Mouse (Mus musculus) large intestine, adult 2 months (tissue): ENCODE measurements around the gene Otub1. TPM values are rescaled to one million over a fixed set of nuclear protein-coding genes. Genes with fewer than 3 reads are reported as not detected.

Source experiments
- DNase-seq: peaks from one replicate; pipeline ENCODE4 v3.0.0-alpha.2; 2012; ENCODE audit warnings: low read depth, low spot score
- WGBS: fragments of 180-500 bp; shearing (Covaris S2); methylation state at CpG from one replicate; pipeline ENCODE4 v1.1.7; 2018; 5-methylcytosine and 5-hydroxymethylcytosine counted together
- polyA plus RNA-seq: library from polyadenylated mRNA; depleted of rRNA; stranded (reverse); fragments of >200 nt; gene quantifications from 2 replicates; pipeline ENCODE4 v1.2.3, GENCODE M21; 2012

Gene Otub1
- polyA plus RNA-seq, 1 experiment = 118 TPM

GRCm38 (mm10) chr19:7213010-7213409 lies 6.9 kb upstream of the Otub1 start:
- no peak for DNase-seq
- 92% methylated on average over 3 of the region's 3 CpGs for WGBS

- no peak for DNase-seq
- 68% methylated on average over 1 of the region's 1 CpGs for WGBS
Observed at GRCm38 (mm10) chr19:7212216-7212615, 6.1 kb upstream of the Otub1 start.

- DNase-seq = no peak
- 85% methylated on average over 7 of the region's 7 CpGs for WGBS
Observed at GRCm38 (mm10) chr19:7209907-7210646, 4.0 kb upstream of the Otub1 start.

- WGBS = 14% methylated on average over 7 of the region's 7 CpGs
- no peak for DNase-seq
Observed at GRCm38 (mm10) chr19:7205326-7205725, 790 bp downstream of the Otub1 start.

GRCm38 (mm10) chr19:7204898-7205297 lies 1.2 kb downstream of the Otub1 start:
- WGBS = 58% methylated on average over 2 of the region's 2 CpGs
- no peak for DNase-seq

GRCm38 (mm10) chr19:7200427-7200826 lies 5.7 kb downstream of the Otub1 start:
- 32% methylated on average over 1 of the region's 1 CpGs for WGBS
- no peak for DNase-seq

- DNase-seq = no peak
- WGBS = 89% methylated on average over 13 of the region's 13 CpGs
Observed at GRCm38 (mm10) chr19:7199089-7199488, 7.0 kb downstream of the Otub1 start.

GRCm38 (mm10) chr19:7197445-7197844 lies 8.7 kb downstream of the Otub1 start:
- WGBS = 85% methylated on average over 9 of the region's 9 CpGs
- no peak for DNase-seq

- 57% methylated on average over 17 of the region's 17 CpGs for WGBS
- DNase-seq = no peak
Observed at GRCm38 (mm10) chr19:7196741-7197270, 9.3 kb downstream of the Otub1 start.

GRCm38 (mm10) chr19:7195900-7196728 lies 10.0 kb downstream of the Otub1 start:
- 32% methylated on average over 33 of the region's 33 CpGs for WGBS
- DNase-seq = no peak

GRCm38 (mm10) chr19:7192561-7192967 lies 13.6 kb downstream of the Otub1 start:
- 38% methylated on average over 2 of the region's 2 CpGs for WGBS
- no peak for DNase-seq

GRCm38 (mm10) chr19:7191639-7192038 lies 14.5 kb downstream of the Otub1 start:
- 31% methylated on average over 6 of the region's 6 CpGs for WGBS
- peak; percentile 42 for DNase-seq

GRCm38 (mm10) chr19:7190986-7191385 lies 15.1 kb downstream of the Otub1 start:
- 44% methylated on average over 5 of the region's 5 CpGs for WGBS
- DNase-seq = no peak

GRCm38 (mm10) chr19:7189026-7189425 lies 17.1 kb downstream of the Otub1 start:
- 67% methylated on average over 4 of the region's 4 CpGs for WGBS
- no peak for DNase-seq

- DNase-seq = no peak
- WGBS = 64% methylated on average over 5 of the region's 5 CpGs
Observed at GRCm38 (mm10) chr19:7187157-7187556, 19.0 kb downstream of the Otub1 start.

GRCm38 (mm10) chr19:7185715-7186291 lies 20.3 kb downstream of the Otub1 start:
- DNase-seq = no peak
- 75% methylated on average over 18 of the region's 18 CpGs for WGBS

GRCm38 (mm10) chr19:7185059-7185458 lies 21.1 kb downstream of the Otub1 start:
- WGBS = 91% methylated on average over 4 of the region's 4 CpGs
- no peak for DNase-seq

GRCm38 (mm10) chr19:7183419-7183818 lies 22.7 kb downstream of the Otub1 start:
- whole genome bisulfite sequencing = 93% methylated on average over 11 of the region's 11 CpGs
- no peak for DNase-seq

GRCm38 (mm10) chr19:7182273-7182949 lies 23.7 kb downstream of the Otub1 start:
- 7% methylated on average over 23 of the region's 23 CpGs for WGBS
- peak; percentile 45 for DNase-seq

GRCm38 (mm10) chr19:7181496-7181895 lies 24.6 kb downstream of the Otub1 start:
- WGBS = 79% methylated on average over 7 of the region's 7 CpGs
- no peak for DNase-seq
